Mouse (Mus musculus) liver (tissue): ENCODE data around the gene Bcan.

Experiments
- DNase-seq: peaks from one replicate; pipeline ENCODE4 v3.0.0-alpha.2; 2020; ENCODE audit warnings: mixed read lengths

Gene Bcan

DNA sequence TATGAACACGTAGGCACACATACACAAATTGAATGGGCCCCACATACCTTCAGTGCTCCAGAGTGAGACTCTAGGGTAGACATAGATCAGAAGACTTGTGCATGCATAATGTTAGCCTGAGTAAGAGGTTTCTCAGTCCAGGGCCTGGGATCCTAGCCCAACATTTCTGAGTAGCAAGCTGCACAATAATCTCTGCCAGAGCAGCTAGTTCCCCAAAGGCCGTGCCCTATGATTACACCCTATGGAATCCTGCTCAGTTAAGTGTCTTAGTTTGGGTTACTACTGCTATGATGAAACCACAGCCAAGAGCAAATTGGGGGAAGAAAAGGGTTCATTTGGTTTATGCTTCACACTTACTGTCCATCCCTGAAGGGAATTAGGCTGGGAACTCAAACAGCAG is 57.6 kb downstream of the Bcan start:
- DNase-seq: no peak

- no peak for DNase-seq
These were observed 59.4 kb downstream of the Bcan start for GRCm38 (mm10) chr3:87940611-87941010.
